Mouse (Mus musculus): Measurements from ENCODE around the gene Nos1ap.

The Nos1ap gene

DNA sequence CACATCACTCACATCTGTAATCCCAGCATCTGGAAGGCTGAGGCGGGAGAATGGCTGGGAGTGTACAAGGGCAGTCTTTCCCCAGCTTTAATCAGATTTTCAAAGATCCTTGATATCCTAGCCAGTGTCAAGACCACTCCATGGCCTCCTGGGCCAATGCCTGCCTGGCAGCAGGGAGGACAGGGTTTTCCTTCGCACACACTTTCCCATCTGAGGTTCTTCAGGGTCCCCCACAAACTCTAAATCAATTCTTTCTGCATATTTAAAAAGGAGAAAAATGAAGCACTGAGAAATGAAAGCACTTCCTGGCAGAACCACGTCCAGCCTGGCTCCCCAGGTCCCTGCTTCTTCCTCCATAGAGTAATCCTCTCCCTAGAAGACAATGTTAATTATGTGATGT is 225.9 kb downstream of the Nos1ap start:
- DNase-seq (ENCODE audit: low spot score), result no peak

DNA sequence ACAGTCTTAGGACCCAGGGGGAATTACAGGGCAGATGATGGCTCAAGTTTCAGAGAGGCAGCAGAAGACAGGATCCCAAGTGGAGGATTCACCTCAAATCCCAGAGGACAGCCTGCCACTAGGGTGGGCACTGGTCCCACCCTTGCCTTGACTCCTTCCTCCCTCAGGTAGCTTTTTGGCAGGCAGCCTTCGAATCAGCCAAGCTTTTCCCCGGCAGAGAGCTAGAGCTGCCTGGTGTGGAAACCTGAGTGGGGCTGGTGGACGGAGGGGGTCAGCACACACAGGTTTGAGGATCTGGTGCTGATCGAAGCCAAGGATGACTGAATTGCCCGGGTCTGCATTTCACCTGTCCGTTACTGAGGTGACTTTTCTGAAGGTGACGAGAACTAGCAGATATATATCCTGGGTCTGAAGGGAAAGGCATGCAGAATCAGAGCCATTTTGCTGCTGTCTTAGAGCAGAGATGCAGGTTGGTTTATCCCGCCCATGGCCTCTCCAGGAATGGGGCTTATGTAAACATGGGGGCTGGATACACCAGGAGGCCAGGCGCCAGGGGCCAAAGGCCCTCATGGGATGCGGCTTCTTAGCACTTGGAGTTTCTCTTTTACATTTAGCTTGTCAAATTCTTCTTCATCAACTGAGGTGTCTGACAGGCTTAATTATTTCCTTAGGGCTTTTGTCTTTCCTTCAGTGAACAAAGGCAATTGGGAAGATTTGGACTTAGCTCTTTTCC is 229.3 kb downstream of the Nos1ap start:
- no peak for DNase-seq (ENCODE audit: low spot score)

- no peak for DNase-seq (ENCODE audit: low spot score)
Observed at GRCm38 (mm10) chr1:170353335-170353734, 236.3 kb downstream of the Nos1ap start.

DNA sequence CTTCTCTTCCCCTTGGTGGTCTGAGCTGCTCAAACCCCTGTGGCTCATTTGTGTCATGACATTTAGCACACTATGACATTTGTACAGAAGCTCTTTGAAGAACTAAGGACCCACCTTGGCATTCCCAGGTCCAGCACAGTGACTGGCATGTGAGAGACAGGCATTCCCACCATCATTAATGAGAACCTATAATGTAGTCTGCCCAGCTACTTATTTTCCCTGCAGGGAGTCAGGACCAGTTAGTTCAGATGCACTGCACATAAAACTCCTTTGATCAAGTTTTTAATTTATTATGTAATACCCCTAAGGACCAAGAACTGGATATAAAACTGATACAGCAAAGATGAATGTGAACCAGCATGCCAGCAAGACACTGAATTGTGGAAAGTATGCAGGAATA is 238.6 kb downstream of the Nos1ap start:
- DNase-seq (ENCODE audit: low spot score), result no peak

DNA sequence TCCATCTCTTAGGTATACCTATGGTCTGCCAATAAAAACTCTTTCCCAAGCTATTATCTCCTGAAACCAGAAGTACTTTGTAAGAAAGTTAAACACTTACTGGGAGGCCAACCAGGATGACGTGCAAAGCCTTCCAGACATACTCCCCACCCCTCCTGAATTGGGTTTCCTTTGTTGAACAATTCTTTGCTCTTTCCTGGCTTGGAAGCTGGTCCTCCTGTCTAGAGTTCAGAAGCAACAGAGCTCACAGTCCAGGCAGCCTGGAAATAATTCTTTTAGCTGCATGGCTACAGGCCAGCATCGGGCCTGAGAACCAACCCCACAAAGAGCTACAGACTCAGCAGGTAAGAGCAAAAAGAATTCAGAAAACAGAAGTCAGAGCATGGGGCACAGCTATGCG is 243.4 kb downstream of the Nos1ap start:
- no peak for DNase-seq (ENCODE audit: low spot score)

DNA sequence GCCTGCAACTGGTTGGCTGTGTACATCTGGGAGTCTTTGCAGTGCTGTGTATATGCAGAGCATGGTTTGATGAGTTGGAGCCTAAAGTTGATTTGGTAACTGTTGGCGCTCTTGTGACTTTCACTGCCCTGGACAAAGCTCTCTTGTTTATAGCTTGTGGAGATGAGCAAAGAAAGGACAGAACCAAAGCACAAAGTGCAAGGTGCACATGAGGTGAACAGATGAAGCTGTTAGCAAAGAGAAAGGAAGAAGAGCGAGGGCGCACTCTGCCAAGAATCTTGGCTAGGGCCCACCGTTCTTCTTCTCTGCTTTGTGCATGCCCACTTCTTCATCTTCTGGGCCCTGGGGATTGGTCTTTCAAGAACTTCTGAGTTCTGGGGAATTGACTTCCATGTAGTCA is 245.8 kb downstream of the Nos1ap start:
- no peak for DNase-seq (ENCODE audit: low spot score)

GRCm38 (mm10) chr1:170343081-170343480 is 246.6 kb downstream of the Nos1ap start:
- DNase-seq (ENCODE audit: low spot score), result no peak

- no peak for DNase-seq (ENCODE audit: low spot score)
Observed at GRCm38 (mm10) chr1:170339943-170340342, 249.7 kb downstream of the Nos1ap start.

GRCm38 (mm10) chr1:170332775-170333174 is 256.9 kb downstream of the Nos1ap start:
- DNase-seq (ENCODE audit: low spot score), result no peak

DNA sequence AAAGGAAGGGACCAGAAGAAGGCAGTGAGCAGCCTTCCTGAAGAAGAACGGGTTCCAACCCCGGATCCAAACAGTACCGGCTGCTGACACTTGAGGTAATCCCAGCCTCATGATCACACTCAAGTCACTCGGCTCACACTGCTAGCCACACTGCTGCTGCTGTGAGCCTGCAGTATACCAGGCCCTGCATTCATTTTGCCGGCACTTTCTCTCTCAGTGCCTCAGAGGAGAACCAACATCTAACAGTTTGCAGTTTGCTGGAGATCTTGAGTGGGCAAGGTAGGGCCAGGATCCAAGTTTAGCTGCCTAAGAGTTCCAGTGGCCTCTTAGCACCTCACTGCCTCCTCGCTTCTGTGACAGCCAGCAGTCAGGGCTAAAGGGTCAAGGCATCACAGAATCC is 257.7 kb downstream of the Nos1ap start:
- DNase-seq (ENCODE audit: low spot score), result no peak

GRCm38 (mm10) chr1:170325277-170325676 is 264.4 kb downstream of the Nos1ap start:
- DNase-seq (ENCODE audit: low spot score), result no peak

DNA sequence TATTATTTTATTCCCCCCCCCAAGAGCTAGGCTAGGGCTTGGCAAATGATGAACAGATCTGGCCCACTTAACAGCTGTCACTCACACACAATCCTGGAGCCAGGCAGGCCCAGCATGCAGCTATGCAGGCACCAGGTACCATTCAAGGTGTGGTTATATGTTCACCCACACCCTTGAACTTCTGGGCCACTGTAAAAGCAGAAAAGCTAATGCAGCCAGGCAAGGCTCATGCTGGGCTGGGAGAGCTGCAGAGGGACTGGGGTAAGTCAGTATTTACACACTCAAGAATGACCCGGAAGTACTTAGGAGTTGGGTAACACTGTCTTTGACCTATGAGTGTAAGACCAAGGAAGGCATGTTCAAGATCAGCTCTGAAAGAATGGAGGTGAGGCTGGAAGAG is 265.3 kb downstream of the Nos1ap start:
- DNase-seq (ENCODE audit: low spot score), result no peak

DNA sequence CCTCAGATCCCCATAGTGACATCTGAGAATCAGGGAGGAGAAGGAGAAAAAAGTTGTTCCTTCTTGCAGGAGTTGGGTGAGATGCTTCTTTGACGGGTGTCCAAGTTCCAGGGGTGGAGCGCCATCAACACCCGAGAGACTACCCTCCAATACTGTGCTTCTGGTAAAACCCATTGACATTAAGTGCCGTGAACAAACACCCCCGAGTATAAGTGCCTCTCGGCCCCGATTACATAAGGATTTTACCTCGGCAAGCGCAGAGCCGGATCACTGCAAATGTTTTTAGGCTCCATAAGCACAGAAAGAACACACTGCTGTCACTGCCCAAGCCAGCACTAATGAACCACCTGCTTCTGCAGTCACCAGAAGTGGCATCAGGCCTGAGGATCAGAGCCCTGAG is 266.7 kb downstream of the Nos1ap start:
- DNase-seq (ENCODE audit: low spot score), result no peak

GRCm38 (mm10) chr1:170322046-170322445 is 267.6 kb downstream of the Nos1ap start:
- no peak for DNase-seq (ENCODE audit: low spot score)

DNA sequence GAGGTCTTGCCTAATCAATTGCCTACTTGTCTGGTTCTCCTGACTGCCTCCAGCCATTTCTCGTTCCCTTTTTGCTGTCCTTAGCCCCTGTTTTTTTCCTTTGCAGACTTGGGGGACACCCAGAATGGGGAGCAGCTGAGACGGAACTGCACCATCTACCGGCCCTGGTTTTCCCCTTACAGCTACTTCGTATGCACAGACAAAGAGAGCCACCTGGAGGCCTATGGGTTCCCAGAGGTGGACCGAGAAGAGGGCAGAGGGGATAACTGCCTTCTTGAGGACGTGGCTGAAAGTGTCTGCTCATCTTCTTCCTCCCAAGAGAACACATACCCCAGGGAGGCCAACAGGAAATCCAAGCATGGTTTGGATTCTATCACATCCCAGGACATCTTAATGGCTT is 278.2 kb downstream of the Nos1ap start:
- DNase-seq (ENCODE audit: low spot score), result no peak

- no peak for DNase-seq (ENCODE audit: low spot score)
Observed at GRCm38 (mm10) chr1:170308503-170308902, 281.2 kb downstream of the Nos1ap start, which contains the start of gene Spata46. Gene Spata46, plus strand, starts transcription at chr1:170308803.

GRCm38 (mm10) chr1:170306232-170306631 is 283.4 kb downstream of the Nos1ap start, which contains the start of gene Gm7694:
Gene Gm7694, minus strand, starts transcription at chr1:170306332.
- no peak for DNase-seq (ENCODE audit: low spot score)

GRCm38 (mm10) chr1:170305002-170305401 is 284.7 kb downstream of the Nos1ap start:
- DNase-seq (ENCODE audit: low spot score), result no peak

GRCm38 (mm10) chr1:170303103-170303502 is 286.6 kb downstream of the Nos1ap start:
- DNase-seq (ENCODE audit: low spot score), result no peak

DNA sequence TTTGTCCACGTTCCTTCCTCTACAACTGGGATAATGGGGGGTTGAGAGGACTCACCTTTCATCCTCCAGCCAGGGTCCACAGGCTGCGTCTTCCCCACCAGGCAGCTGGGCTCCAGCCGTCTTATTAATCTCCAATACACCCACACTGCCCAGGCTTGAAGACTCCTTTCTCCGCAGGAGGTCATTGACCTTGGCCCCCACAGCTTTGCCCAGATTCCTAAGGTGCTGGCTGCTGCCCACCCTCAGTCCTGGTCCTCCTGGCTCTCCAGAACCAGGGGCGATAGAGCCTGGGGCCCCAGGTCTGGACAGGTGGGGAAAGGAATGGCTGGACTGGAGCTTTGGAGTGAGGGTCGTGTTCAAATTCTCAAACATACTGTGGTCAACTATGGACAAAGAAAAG is 287.2 kb downstream of the Nos1ap start:
- DNase-seq (ENCODE audit: low spot score), result no peak

- DNase-seq (ENCODE audit: low spot score), result no peak
Observed at GRCm38 (mm10) chr1:170301686-170302085, 288.0 kb downstream of the Nos1ap start.

- no peak for DNase-seq (ENCODE audit: low spot score)
Observed at GRCm38 (mm10) chr1:170299496-170299895, 290.2 kb downstream of the Nos1ap start.

GRCm38 (mm10) chr1:170294786-170295570 is 294.7 kb downstream of the Nos1ap start:
- no peak for DNase-seq (ENCODE audit: low spot score)
